Mouse (Mus musculus): Measurements from ENCODE around the gene Spi1.
A peak's percentile ranks its signal among the peaks of the same experiment; 100 is the strongest.
"Not testable (repeated sequence)": the region's sequence is repeated elsewhere in the genome, so short reads cannot be mapped to it uniquely, and the experiment has no call there.

Gene Spi1

DNA sequence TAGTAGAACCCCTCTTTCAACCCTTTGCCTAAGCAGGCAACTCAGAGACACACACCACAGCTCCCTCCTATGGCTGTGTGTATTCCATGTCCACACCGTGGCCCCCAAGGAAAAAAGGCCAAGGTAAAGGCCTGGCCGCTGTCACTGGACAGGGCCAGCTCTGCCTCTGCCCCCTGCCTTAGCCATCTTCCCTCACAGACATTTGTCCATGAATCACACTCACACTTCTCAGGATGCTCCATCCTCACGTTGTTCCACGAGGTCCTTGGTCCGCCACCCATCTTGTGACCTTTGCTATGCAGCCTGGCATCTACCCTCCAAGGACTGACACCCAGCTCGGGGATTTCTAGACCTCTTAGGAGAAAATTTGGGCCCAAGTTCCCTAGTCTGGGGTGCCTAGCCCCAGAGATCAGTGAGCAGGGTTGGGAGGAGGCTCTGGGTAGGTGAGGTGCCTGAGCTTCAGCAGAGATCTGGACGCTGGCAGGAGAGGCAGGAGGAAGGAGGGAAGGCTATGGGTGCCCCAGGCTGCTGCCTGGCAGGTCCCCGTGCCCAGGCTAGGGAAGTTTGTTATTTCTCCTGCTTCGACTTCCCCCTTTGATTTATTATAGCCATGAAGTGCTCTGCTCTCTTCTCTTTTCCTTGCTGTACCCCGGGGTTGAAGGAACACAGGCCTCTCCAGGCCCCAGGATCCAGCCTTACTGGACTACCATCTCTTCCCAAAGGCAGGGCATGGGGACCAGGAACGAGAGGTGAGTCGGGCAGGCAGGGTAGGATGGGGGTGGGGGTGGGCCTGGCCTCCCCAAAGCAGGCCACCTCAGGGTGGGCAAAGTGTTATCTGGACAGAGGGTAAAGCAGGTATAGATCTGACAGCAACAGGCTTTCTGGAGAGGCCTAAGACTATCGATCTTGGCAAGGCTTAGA is at the start of gene Spi1:
TSS of gene Spi1 (plus strand) at position 616 of the 921 bp plus-strand sequence.
- no peak for DNase-seq

DNA sequence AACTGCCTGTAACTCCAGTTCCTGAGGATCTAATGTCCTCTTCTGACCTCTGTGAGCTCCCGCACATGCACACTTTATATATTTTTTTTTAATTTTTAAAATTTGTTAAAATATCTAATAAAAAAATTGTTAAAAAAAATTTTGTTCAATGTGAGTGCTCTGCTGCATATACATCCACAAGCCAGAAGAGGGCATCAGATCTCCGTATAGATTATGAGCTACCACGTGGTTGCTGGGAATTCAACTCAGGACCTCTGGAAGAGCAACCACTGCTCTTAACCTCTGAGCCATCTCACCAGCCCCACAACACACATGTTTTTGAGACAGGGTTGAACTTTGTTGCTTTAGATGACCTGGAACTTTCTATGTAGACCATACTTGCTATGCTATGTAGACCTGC is 49.2 kb upstream of the Spi1 start:
- no peak for DNase-seq

DNA sequence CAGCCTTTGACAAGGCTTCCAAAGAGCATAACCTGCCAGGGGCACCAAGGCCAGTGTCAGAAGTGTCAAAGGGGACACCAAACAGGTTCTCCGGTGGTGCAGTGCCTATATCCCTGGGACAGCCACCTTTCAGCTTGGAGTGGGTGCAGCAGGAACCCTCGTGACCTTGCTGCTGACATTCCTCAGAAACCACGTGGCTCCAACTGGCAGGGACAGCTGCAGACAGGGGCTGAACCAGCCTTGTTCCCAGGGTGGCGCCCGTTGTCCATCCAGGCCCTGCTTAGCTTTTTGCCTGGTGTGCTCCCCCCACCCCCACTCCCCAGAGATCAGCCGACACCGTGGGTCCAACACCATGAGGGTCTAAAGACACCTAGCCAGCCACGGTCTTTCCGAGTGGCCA is 46.8 kb upstream of the Spi1 start, which contains the start of gene Rapsn:
TSS of gene Rapsn (plus strand) at position 236 of the 400 bp plus-strand sequence.
- peak; percentile 30 to 57 for DNase-seq

DNA sequence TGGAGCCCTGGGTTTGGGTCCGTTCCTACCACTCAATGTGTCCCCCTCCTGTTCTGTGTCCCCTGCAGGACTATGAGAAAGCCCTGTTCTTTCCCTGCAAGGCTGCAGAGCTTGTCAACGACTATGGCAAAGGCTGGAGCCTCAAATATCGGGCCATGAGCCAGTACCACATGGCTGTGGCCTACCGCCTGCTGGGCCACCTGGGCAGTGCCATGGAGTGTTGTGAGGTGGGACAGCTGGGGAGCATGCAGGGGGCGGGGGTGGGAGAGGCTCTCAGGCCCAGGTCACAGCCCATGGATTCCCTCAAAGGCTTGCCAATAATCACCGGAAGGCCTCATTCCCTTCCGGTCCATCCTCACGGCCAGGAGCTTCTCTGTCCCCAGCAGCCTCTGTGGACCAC is 40.4 kb upstream of the Spi1 start:
- no peak for DNase-seq

DNA sequence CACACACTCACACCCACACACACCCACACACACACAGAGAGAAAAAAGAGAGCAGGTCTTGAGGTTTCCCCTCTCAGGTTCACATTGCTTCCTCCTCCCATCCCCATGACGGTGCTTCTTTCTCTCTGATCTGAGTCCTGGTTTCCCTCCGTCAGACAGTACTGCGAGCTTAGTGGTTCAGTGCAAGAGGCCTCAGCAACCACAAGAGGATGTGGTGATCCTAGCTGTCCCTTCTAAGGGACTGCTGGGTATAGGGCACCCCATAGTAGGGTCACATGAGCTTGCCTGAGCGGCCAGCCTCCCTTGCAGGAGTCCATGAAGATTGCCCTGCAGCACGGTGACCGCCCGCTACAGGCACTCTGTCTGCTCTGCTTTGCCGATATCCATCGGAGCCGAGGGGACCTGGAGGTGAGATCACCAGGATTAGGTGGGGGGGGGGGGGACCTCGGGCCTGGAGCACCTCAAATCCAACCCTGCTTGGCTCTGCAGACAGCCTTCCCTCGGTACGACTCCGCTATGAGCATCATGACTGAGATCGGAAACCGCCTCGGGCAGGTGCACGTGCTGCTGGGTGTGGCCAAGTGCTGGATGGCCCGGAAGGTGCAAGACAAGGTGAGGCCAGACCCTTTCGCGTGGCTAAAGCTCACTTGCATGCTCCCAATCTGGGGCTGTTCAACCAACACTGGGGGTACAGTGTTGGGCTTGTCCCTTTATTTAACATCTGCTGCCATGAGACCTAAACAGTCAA is 39.4 kb upstream of the Spi1 start:
- DNase-seq: no peak

DNA sequence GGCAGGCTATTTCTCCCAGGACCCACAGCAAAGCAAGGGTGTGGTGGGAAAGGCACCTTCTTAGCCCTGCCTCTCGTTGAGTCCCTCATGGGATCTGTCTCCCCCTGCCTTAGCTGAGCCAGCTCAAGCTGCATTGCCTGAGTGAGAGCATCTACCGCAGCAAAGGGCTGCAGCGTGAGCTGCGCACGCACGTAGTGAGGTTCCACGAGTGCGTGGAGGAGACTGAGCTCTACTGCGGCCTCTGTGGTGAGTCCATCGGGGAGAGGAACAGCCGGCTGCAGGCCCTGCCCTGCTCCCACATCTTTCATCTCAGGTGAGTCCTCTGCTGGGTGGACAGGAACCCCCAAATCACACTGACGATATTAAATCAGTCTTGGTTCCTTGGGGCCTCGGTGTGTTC is 37.5 kb upstream of the Spi1 start:
- no peak for DNase-seq

DNA sequence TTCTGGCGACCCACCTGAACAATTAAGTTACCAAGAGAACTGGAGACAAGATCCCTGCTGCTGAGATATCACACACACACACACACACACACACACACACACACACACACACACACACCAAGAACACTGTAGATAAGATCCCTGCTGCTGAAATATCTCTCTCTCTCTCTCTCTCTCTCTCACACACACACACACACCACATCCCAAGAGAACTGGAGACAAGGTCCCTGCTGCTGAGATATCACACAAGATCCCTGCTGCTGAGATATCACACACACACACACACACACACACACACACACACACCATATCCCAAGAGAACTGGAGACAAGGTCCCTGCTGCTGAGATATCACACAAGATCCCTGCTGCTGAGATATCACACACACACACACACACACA is 36.4 kb upstream of the Spi1 start:
- DNase-seq: not testable (repeated sequence)

DNA sequence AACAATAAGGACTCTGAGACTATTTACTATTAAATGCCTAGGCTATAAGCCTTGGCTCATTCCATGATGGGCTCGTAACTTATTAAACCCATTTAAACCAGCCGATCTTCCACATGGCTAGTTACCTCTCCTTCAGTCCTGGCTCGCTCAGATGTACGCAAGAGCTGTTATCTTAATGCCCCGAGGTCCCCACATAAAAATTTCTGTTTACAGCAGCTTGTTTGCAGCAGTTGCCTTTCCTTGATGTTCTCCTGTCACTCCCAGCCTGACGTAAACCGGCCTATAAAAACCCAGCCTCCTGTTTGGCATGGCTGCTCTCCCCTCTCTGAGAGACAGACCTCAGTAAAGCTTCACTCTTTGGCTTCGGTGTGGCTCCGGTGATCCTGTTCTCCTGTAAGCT is 34.8 kb upstream of the Spi1 start:
- DNase-seq: no peak

DNA sequence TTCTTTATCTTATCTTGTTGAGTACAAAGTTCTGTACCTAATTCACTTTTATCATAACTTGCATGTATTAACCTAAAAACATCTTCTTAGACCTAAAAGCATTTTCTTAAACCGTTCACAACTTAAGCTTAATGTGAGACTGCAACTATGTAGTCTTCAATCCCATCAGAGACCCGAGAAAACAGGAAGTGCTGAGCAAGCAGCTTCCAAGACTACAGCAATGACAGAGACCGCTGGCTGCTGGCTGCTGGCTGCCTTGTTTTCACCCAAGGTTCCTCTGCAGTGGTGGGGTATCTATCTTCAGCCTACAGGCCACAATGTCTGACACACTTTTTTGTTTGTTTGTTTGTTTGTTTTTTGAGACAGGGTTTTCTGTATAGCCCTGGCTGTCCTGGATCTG is 30.3 kb upstream of the Spi1 start:
- DNase-seq: no peak

DNA sequence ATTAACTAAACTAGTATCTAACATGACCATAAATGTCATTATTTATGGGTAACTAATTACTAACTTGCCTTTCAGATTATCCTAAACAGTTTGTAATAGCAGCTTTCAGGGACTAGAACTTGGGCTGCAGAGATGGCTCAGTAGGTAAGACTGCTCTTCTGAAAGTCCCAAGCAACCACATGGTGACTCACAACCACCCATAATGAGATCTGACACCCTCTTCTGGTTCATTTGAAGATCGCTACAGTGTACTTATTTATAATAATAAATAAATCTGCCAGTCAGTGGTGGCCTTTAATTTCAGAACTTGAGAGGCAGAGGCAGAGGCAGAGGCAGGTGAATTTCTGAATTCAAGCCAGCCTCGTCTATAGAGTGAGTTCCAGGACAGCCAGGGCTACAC is 29.4 kb upstream of the Spi1 start:
- no peak for DNase-seq

DNA sequence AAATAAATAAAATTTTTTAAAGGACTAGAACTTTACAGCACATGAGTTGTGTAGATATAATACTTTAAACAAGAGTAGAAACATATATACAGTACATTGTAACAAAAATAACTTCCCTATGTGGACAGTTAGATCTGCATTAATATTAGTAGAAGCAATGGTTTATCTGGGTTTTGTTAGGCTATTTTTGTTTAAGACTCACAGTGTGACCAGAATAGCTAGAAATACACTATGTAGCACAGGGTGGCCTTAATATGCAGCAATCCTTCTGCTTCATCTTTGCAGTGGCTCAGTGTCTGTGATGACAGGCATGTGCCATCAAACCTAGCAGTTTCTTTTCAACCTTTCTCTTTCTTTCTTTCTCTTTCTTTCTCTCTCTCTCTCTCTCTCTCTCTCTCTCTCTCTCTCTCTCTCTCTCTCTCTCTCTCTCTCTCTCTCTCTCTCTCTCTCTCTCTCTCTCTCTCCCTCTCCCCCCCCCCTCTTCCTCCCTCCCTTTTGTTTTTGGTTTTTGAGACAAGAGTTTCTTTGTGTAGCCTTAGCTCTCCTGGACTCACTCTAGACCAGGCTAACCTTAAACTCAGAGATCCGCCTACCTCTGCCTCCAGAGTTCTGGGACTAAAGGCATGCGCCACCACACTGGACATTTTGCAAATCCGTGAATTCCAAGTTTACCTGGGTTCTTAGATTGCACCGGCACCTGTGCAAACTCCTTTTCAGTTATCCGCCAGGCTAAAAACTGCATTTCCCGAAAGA is 28.8 kb upstream of the Spi1 start:
- DNase-seq: no peak

DNA sequence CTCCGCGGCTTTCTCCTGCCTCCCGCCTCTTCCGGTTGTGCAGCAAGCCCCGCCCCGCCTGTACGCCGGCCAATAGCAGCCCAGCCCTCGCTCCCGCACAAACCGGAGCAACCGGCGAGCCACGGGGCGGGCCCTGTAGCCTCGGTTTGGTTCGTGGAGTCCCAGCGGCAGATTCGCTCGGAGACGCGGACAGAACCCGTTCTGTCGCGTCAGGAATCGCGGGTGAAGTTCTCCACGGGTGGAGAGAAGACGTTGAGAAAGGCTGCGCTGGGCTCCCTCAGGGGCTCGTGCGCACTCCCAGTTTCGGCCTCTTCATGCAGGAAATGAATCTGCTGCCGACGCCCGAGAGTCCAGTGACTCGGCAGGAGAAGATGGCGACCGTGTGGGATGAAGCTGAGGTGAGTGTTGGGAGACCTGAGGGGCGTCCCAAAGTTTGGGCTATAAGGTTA is 28.2 kb upstream of the Spi1 start, which contains the start of gene Psmc3:
TSS of gene Psmc3 (plus strand) at position 76 of the 449 bp plus-strand sequence.
- peak; percentile 98 for DNase-seq

DNA sequence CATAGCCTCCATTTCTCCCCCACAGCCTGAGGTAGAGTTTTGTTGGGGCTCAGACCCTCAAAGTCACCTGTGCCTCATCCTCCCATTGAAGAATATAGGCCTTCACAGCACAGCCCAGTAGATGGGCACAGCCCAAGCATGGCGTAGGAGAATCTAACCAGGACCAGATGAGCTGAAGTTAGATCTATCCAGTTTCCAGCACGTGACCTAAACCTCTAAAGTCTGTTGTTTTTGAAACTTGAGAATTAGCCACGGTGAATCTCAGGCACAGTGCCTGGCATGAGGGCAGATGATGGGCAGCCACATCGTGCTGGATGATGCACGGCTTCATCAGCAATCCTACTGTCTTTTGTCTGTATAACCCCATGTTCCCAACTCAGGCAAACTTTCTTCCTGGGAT is 23.8 kb upstream of the Spi1 start:
- no peak for DNase-seq

DNA sequence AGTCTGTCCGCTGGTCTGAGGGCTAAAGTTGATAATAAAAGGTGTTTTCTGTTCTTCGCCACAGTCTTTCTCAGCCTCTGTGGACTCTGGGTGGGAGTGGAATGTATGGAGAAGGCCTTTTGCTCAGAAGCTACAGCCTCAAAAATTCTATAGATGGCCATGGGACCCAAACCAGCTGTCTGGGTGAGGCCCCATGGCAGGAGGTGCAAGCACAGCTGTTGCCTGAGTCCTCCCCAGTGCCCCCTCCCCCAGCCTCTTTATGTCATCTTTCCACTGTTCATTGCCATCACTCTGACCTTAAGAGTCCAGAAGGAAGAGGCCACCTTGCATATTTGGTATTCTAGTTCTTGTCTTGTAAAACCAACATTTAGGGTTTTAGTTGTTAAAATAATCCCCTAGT is 22.8 kb upstream of the Spi1 start:
- DNase-seq: no peak

DNA sequence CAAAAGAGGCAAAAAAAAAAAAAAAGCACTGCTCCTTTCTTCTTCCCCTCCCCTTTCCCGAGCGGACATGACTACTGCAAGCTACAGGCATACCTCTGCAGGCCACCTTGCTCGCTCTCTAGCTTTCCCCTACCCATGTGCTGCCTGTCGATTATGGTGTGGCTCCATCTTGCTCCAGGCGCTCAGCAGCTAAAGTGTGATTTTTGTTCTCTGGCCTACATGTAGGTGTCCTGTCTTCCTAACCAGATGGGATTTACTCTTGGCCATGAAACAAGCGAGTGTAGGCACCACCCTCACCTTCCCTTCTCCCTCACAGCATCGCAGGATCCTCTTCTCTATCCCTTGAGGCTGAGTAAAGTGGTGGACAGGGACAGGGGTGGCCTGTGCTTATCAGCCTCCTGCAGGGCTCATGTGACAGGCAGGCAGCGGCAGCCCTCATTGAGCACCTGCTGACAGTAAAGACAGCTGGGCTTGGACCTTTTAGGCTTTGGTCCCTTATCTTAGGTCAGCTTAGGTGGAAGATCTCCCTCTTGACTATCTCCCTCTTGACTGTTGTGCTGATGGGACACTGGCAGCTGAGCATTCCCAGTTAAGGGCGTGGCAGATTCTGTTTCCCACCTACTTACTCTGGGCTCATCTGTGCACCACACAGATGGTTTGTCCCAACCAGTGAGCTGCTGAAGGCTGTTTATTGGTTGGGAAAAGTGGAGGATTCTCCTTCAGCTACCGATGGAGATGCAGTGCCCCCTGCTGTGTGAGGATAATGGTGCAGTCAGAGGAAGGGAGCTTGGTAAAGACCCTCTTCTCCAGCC is 21.4 kb upstream of the Spi1 start:
- peak in 1 of 2 experiments; percentile 58 for DNase-seq

DNA sequence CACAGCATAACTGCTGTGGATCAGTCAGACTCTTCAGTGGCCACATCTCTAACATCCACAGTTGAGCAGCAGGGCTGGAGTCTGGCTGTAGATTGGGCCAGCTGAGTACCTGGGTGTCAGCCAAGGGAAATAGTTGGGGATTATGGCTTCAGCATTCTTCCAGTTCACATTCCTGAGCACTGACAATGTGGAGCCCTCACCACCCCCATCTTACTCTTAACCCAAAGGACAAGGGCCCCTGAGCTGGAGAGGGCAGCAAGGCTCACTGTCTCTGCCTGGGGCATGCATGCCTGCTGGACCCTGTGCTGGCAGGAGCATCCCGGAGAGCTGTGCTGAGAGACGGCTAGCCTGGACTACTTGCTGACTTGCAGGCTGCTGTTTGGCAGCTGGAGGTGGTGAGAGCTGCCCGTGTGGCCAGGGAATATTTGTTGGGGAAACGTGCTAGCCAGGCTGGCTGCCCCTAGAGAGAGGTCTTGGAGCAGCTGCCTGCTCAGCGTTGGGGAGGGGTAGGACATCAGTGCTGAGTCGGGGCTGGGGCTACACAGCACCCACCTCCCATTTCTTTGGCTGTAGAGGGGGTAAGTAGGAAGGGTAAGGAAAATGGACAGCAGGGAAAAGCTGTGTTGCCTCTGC is 20.2 kb upstream of the Spi1 start:
- DNase-seq: peak; percentile 49 to 72

DNA sequence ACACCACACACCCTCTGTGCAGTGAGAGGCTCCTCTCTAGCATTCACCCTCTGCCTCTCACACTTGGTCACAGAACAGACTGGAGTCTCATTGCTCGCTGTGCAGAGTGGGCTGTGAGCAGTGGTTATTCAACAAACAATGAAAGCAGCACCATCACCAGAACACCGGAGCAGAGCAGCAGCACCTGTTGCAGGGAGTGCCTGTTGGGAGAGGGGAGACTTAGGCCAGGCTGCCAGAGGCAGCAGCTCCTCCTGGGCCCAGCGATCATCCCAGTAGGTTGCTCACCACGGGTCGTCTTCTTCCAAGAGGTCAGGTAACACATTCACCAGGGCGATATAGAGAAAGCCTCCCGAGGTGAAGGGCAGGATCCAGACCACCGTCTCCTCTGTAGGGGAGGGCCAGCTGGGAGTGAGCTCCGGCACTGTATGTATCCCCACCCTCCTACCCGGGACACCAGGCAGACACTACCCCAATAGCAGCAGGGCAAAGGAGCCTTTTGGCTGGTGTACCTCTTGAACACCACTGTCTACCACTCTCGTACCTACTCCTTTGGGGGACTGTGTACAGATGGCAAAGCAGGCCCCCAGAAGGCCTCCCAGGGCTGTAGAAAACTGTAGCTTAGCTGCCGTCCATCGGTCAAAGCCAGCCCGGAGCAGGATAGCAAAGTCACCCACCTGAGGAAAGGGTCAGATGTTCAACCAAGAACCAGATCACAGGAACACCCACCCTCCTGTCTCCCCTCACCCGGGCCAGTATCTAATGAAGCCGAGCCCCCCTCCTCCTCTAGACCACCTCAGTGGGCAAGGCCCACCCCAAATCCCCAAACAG is 19.2 kb upstream of the Spi1 start:
- DNase-seq: no peak

DNA sequence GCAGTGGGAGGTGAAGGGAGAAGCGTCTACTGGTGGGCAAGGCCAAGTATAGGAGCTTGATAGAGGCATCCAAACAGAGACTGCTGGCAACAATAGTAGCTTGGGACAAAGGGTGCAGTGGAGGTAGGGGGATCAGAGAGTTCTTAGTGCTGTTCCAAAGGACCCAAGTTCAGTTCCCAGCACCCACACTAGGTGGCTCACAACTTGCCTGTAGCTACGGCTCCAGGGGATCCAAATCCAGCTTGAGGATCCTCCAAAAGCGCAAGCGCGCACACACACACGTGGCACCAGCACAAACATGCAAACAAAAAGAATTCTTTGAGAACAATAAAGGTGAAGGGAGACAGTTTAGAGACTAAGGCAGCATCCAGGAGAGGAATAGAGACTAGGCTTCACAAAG is 18.0 kb upstream of the Spi1 start:
- DNase-seq: no peak

DNA sequence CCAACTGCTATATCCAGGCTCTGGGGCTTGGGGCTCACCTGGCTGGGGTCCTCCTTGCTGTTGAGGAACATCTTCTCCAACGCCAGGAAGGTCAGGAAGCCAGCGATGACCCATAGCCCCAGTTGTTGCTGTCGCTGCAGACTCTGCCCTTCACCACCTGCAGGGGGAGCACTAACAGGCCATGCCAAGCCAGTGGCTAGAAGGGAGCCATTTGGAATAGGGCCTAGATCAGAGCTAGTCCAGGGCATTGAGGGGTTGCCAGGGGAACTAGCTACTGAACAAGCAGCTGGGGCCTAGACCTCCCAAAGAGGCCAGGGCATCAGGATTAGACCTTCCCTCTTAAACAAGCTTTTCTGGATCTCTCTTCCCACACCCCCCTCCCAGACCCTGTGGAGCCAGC is 16.6 kb upstream of the Spi1 start:
- peak in 1 of 2 experiments; percentile 69 for DNase-seq

DNA sequence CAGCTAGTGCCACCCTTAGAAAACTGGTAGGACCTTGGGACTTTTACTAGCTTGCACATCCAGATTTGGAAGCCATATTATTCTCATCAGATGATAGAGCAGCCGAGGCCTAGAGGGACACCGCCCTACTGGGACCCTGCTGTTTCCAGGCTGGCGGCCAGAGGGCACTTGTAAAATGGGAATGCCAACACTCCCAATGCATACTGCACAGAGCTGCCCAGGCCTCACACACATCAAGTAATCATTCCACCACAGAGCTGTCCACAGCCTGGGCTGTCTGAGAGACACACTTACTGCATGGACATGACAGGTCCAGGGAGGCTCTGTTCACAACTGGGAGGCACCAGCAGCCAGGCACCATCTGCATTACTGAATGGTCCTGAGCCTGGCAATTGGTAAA is 15.7 kb upstream of the Spi1 start:
- DNase-seq: no peak

Measured in lung, postnatal 4 days (tissue).